Mouse (Mus musculus): ENCODE results near the gene Ccdc54.

GRCm38 (mm10) chr16:50591054-50591453 lies at the start of gene Ccdc54:
- no peak for TF ChIP-seq POLR2A (IDR thresholded peaks at IDR 0.05; ENCODE audit: borderline replicate concordance, low read depth, low read length)
- no peak for TF ChIP-seq CTCF (IDR thresholded peaks at IDR 0.05; ENCODE audit: low read depth, low read length)

Measured in bone marrow macrophage, adult 2 months (primary cell).